Mouse (Mus musculus): ENCODE results near the gene Aldh3a1. TPM values are rescaled to one million over a fixed set of nuclear protein-coding genes. Genes with fewer than 3 reads are reported as not detected.
A peak's percentile ranks its signal among the peaks of the same experiment; 100 is the strongest.

The Aldh3a1 gene
- polyA plus RNA-seq, 1 experiment from 2014 or later, result 0.45 TPM

GRCm38 (mm10) chr11:61197935-61198334 lies 9.4 kb upstream of the Aldh3a1 start:
- H3K4me1 ChIP-seq (ENCODE audit: control insufficient read depth in 2 of 2, insufficient read depth in 2 of 2, low read length in 2 of 2), result peaks cover 0 to 3% of the 10 kb centered on the region in 2 experiments; a peak in 1 of 4 replicates
- H3K27me3 ChIP-seq (ENCODE audit: control insufficient read depth, insufficient read depth, low read length), result peaks cover 9% of the 10 kb centered on the region
- no peak overlapping the region for H3K4me2 ChIP-seq (ENCODE audit: low read length)
- ATAC-seq (ENCODE audit: insufficient number of reproducible peaks, insufficient read depth, low FRiP score, low read depth), result no peak
- no peak overlapping the region for H3K27ac ChIP-seq (replicated peaks in 1 of 2; ENCODE audit: control insufficient read depth in 1 of 2, insufficient read depth in 1 of 2, low read depth in 2 of 2, low read length in 2 of 2)
- no peaks in the 10 kb centered on the region for H3K36me3 ChIP-seq (ENCODE audit: control insufficient read depth, insufficient read depth, low read length)
- no peak overlapping the region for H3K4me3 ChIP-seq (ENCODE audit: control insufficient read depth in 1 of 2, insufficient read depth in 1 of 2, low read depth in 1 of 2, low read length in 2 of 2)
- no peaks in the 10 kb centered on the region for H3K9me3 ChIP-seq (ENCODE audit: control insufficient read depth, low read length)
- H3K9ac ChIP-seq (ENCODE audit: low read length), result no peak overlapping the region

- H3K27ac ChIP-seq (replicated peaks in 1 of 2; ENCODE audit: control insufficient read depth in 1 of 2, insufficient read depth in 1 of 2, low read depth in 2 of 2, low read length in 2 of 2), result no peak overlapping the region
- H3K27me3 ChIP-seq (ENCODE audit: control insufficient read depth, insufficient read depth, low read length), result no peaks in the 10 kb centered on the region
- H3K9ac ChIP-seq (ENCODE audit: low read length), result no peak overlapping the region
- ATAC-seq (ENCODE audit: insufficient number of reproducible peaks, insufficient read depth, low FRiP score, low read depth), result no peak
- H3K9me3 ChIP-seq (ENCODE audit: control insufficient read depth, low read length), result no peaks in the 10 kb centered on the region
- no peak overlapping the region for H3K4me2 ChIP-seq (ENCODE audit: low read length)
- 57% methylated on average over 4 of the region's 4 CpGs for WGBS
- H3K4me3 ChIP-seq (ENCODE audit: control insufficient read depth in 1 of 2, insufficient read depth in 1 of 2, low read depth in 1 of 2, low read length in 2 of 2), result no peak overlapping the region
- no peaks in the 10 kb centered on the region for H3K36me3 ChIP-seq (ENCODE audit: control insufficient read depth, insufficient read depth, low read length)
- peaks cover 0 to 3% of the 10 kb centered on the region in 2 experiments; a peak in 1 of 4 replicates for H3K4me1 ChIP-seq (ENCODE audit: control insufficient read depth in 2 of 2, insufficient read depth in 2 of 2, low read length in 2 of 2)
Measured at GRCm38 (mm10) chr11:61199620-61200362, 7.5 kb upstream of the Aldh3a1 start.

GRCm38 (mm10) chr11:61202186-61202585 lies 5.2 kb upstream of the Aldh3a1 start:
- Histone ChIP-seq H3K27ac (replicated peaks in 1 of 2; ENCODE audit: control insufficient read depth in 1 of 2, insufficient read depth in 1 of 2, low read depth in 2 of 2, low read length in 2 of 2) (no peak overlapping the region), H3K9ac (ENCODE audit: low read length) (no peak overlapping the region), H3K36me3 (ENCODE audit: control insufficient read depth, insufficient read depth, low read length) (no peaks in the 10 kb centered on the region), H3K4me2 (ENCODE audit: low read length) (no peak overlapping the region), H3K4me1 (ENCODE audit: control insufficient read depth in 2 of 2, insufficient read depth in 2 of 2, low read length in 2 of 2) (peaks cover 2 to 7% of the 10 kb centered on the region in 2 experiments; a peak in 3 of 4 replicates), H3K9me3 (ENCODE audit: control insufficient read depth, low read length) (no peaks in the 10 kb centered on the region), H3K4me3 (ENCODE audit: control insufficient read depth in 1 of 2, insufficient read depth in 1 of 2, low read depth in 1 of 2, low read length in 2 of 2) (no peak overlapping the region), H3K27me3 (ENCODE audit: control insufficient read depth, insufficient read depth, low read length) (no peaks in the 10 kb centered on the region)
- ATAC-seq (ENCODE audit: insufficient number of reproducible peaks, insufficient read depth, low FRiP score, low read depth), result no peak
- WGBS, result 69% methylated on average over 6 of the region's 6 CpGs

DNA sequence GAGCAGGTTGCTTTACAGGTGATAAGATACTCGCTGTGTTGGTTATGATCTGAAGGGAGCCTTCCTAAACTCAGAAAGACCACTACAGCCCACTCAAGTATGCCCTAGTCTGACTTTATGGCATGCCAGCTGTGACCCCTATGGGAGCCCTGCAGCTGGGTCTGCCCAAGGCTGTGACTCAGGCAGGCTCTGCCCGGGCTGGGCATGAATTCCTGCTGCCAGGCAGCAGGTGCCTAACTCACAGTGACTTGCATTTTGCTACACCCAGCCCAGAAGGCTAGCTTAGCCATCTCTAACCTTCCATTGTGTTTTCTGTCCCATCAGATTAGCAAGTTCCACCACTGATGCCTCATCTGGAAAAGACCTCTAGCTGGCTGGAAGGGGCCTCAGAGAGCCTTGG lies 4.5 kb upstream of the Aldh3a1 start:
- WGBS, result 77% methylated on average over 2 of the region's 2 CpGs
- Histone ChIP-seq H3K9ac (ENCODE audit: low read length) (no peak overlapping the region), H3K27me3 (ENCODE audit: control insufficient read depth, insufficient read depth, low read length) (no peaks in the 10 kb centered on the region), H3K27ac (replicated peaks in 1 of 2; ENCODE audit: control insufficient read depth in 1 of 2, insufficient read depth in 1 of 2, low read depth in 2 of 2, low read length in 2 of 2) (no peak overlapping the region), H3K4me2 (ENCODE audit: low read length) (no peak overlapping the region), H3K4me1 (ENCODE audit: control insufficient read depth in 2 of 2, insufficient read depth in 2 of 2, low read length in 2 of 2) (peaks cover 3 to 13% of the 10 kb centered on the region in 2 experiments), H3K36me3 (ENCODE audit: control insufficient read depth, insufficient read depth, low read length) (no peaks in the 10 kb centered on the region), H3K9me3 (ENCODE audit: control insufficient read depth, low read length) (no peaks in the 10 kb centered on the region), H3K4me3 (ENCODE audit: control insufficient read depth in 1 of 2, insufficient read depth in 1 of 2, low read depth in 1 of 2, low read length in 2 of 2) (no peak overlapping the region)
- no peak for ATAC-seq (ENCODE audit: insufficient number of reproducible peaks, insufficient read depth, low FRiP score, low read depth)

DNA sequence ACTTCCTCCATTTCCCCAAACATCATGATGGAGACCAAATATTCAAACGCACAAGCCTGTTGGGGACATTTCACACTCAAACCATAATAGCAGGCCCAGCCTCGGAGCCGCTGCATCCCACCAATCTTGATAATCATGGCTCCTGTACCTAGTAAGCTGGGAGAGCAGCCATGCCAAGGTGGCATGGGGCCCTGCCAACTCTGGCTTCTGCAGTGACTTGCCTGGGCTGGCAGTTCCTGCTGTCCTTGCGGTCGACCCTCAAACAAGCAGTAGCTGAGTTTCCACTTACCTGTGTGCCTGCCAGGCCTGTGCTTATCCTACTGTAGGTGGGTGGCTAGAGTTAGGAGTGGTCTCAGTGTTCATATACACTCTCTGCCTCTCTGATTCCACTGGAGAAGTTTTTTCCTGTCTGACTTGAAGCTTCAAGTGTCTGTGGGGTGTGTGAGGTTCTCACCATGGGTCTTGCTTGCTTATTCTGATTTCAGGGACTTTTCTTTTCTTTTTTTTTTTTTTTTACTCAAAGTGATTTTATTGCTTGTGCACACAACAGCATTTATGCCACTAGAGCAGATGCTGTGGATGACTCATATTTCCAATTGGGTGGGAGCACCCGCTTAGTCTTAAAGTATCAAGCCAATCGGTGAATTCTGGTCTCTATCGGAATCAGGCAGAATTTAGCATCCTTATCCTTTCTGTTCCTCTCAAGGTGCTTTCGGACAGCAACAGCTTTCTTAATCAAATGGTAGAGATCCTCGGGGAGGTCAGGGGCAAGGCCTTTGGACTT lies 2.0 kb upstream of the Aldh3a1 start:
- Histone ChIP-seq H3K4me3 (ENCODE audit: control insufficient read depth in 1 of 2, insufficient read depth in 1 of 2, low read depth in 1 of 2, low read length in 2 of 2) (no peak overlapping the region), H3K27ac (replicated peaks in 1 of 2; ENCODE audit: control insufficient read depth in 1 of 2, insufficient read depth in 1 of 2, low read depth in 2 of 2, low read length in 2 of 2) (no peak overlapping the region), H3K36me3 (ENCODE audit: control insufficient read depth, insufficient read depth, low read length) (no peaks in the 10 kb centered on the region), H3K4me2 (ENCODE audit: low read length) (no peak overlapping the region), H3K4me1 (ENCODE audit: control insufficient read depth in 2 of 2, insufficient read depth in 2 of 2, low read length in 2 of 2) (peaks cover 8 to 20% of the 10 kb centered on the region in 2 experiments), H3K9me3 (ENCODE audit: control insufficient read depth, low read length) (no peaks in the 10 kb centered on the region), H3K27me3 (ENCODE audit: control insufficient read depth, insufficient read depth, low read length) (peaks cover 11% of the 10 kb centered on the region; the same call in 1 of the 2 replicates), H3K9ac (ENCODE audit: low read length) (no peak overlapping the region)
- no peak for ATAC-seq (ENCODE audit: insufficient number of reproducible peaks, insufficient read depth, low FRiP score, low read depth)
- WGBS, result 91% methylated on average over 9 of the region's 10 CpGs

GRCm38 (mm10) chr11:61206136-61206535 lies 1.2 kb upstream of the Aldh3a1 start:
- no peaks in the 10 kb centered on the region for H3K36me3 ChIP-seq (ENCODE audit: control insufficient read depth, insufficient read depth, low read length)
- no peak overlapping the region for H3K4me3 ChIP-seq (ENCODE audit: control insufficient read depth in 1 of 2, insufficient read depth in 1 of 2, low read depth in 1 of 2, low read length in 2 of 2)
- no peak overlapping the region for H3K27ac ChIP-seq (replicated peaks in 1 of 2; ENCODE audit: control insufficient read depth in 1 of 2, insufficient read depth in 1 of 2, low read depth in 2 of 2, low read length in 2 of 2)
- peaks cover 15% of the 10 kb centered on the region for H3K27me3 ChIP-seq (ENCODE audit: control insufficient read depth, insufficient read depth, low read length)
- WGBS, result 98% methylated on average over 3 of the region's 3 CpGs
- H3K9me3 ChIP-seq (ENCODE audit: control insufficient read depth, low read length), result no peaks in the 10 kb centered on the region
- no peak overlapping the region for H3K4me2 ChIP-seq (ENCODE audit: low read length)
- no peak overlapping the region for H3K9ac ChIP-seq (ENCODE audit: low read length)
- peaks cover 8 to 20% of the 10 kb centered on the region in 2 experiments for H3K4me1 ChIP-seq (ENCODE audit: control insufficient read depth in 2 of 2, insufficient read depth in 2 of 2, low read length in 2 of 2)
- no peak for ATAC-seq (ENCODE audit: insufficient number of reproducible peaks, insufficient read depth, low FRiP score, low read depth)

- H3K27me3 ChIP-seq (ENCODE audit: control insufficient read depth, insufficient read depth, low read length), result peaks cover 37% of the 10 kb centered on the region
- H3K4me3 ChIP-seq (ENCODE audit: control insufficient read depth in 1 of 2, insufficient read depth in 1 of 2, low read depth in 1 of 2, low read length in 2 of 2), result no peak overlapping the region
- H3K36me3 ChIP-seq (ENCODE audit: control insufficient read depth, insufficient read depth, low read length), result no peaks in the 10 kb centered on the region
- no peak overlapping the region for H3K4me2 ChIP-seq (ENCODE audit: low read length)
- WGBS, result 77% methylated on average over 10 of the region's 10 CpGs
- H3K9ac ChIP-seq (ENCODE audit: low read length), result peak overlapping the region; percentile 43; the same call in 1 of the 2 replicates
- no peaks in the 10 kb centered on the region for H3K9me3 ChIP-seq (ENCODE audit: control insufficient read depth, low read length)
- no peak for ATAC-seq (ENCODE audit: insufficient number of reproducible peaks, insufficient read depth, low FRiP score, low read depth)
- peak overlapping the region in 1 of 2 experiments; percentile 59; a peak in 2 of 4 replicates for H3K27ac ChIP-seq (replicated peaks in 1 of 2; ENCODE audit: control insufficient read depth in 1 of 2, insufficient read depth in 1 of 2, low read depth in 2 of 2, low read length in 2 of 2)
- H3K4me1 ChIP-seq (ENCODE audit: control insufficient read depth in 2 of 2, insufficient read depth in 2 of 2, low read length in 2 of 2), result peaks cover 8 to 20% of the 10 kb centered on the region in 2 experiments
Measured at GRCm38 (mm10) chr11:61208316-61208715, 979 bp downstream of the Aldh3a1 start.
